ENCODE assay signal across 8 mouse cellular contexts in genomic region chr6:70215781-70216180, GRCm38 (mm10).
DNase-seq lines count a peak whose midpoint lies in the region; ATAC-seq and TF ChIP-seq lines count a peak whose summit lies in the region.
"Not testable (repeated sequence)": the region's sequence is repeated elsewhere in the genome, so short reads cannot be mapped to it uniquely, and the experiment has no call there.

No protein-coding gene starts in this region.

- not testable (repeated sequence) for H3K9me3 ChIP-seq in intestine, embryonic 16.5 days (ENCODE audit: control insufficient read depth, low read length); kidney, embryonic 15.5 days (replicated peaks); kidney, postnatal 0 days (replicated peaks; ENCODE audit: low read length); limb, embryonic 14.5 days (ENCODE audit: control insufficient read depth, low read length); stomach, embryonic 16.5 days (replicated peaks; ENCODE audit: control insufficient read depth, low read length)

- not testable (repeated sequence) for H3K27me3 ChIP-seq in intestine, embryonic 16.5 days (replicated peaks; ENCODE audit: control insufficient read depth, insufficient read depth, low read length); kidney, embryonic 15.5 days; kidney, postnatal 0 days (ENCODE audit: insufficient read depth, low read length); limb, embryonic 14.5 days (ENCODE audit: control insufficient read depth, insufficient read depth, low read length); stomach, embryonic 16.5 days (ENCODE audit: control insufficient read depth, insufficient read depth, low read length)

- ATAC-seq in intestine, embryonic 16.5 days = peak; percentile 70
- ATAC-seq in kidney, embryonic 15.5 days (replicated peaks; ENCODE audit: low FRiP score) = peak; percentile 94
- ATAC-seq in kidney, postnatal 0 days (replicated peaks; ENCODE audit: low FRiP score, low read depth) = peak; percentile 86
- peak; percentile 76; the same call in 1 of the 2 replicates for ATAC-seq in limb, embryonic 14.5 days (ENCODE audit: low FRiP score, low read depth)
- 0 out of 2 replicates have a peak, but pooled peaks have one; percentile 58 for ATAC-seq in stomach, embryonic 16.5 days (ENCODE audit: insufficient read depth, low FRiP score)

- DNase-seq in embryo, embryonic 10 days (ENCODE audit: low spot score) = peak; percentile 16
- DNase-seq in embryo, embryonic 11 days = peak; percentile 4
- DNase-seq in kidney, postnatal 0 days (ENCODE audit: low spot score) = peak; percentile 72
- peak; percentile 6 for DNase-seq in limb, embryonic 14.5 days (ENCODE audit: low spot score)
- peak; percentile 30 for DNase-seq in mesoderm, embryonic 11.5 days (ENCODE audit: low read depth, low spot score)

- H3K4me2 ChIP-seq in intestine, embryonic 16.5 days (ENCODE audit: low read depth, low read length); kidney, embryonic 15.5 days; kidney, postnatal 0 days (ENCODE audit: low read length); limb, embryonic 14.5 days (replicated peaks; ENCODE audit: low read depth, low read length, severe bottlenecking); stomach, embryonic 16.5 days (ENCODE audit: low read depth, low read length): not testable (repeated sequence)

- not testable (repeated sequence) for H3K4me1 ChIP-seq in intestine, embryonic 16.5 days (ENCODE audit: control insufficient read depth, insufficient read depth, low read length); kidney, embryonic 15.5 days; kidney, postnatal 0 days (replicated peaks; ENCODE audit: insufficient read depth, low read length); limb, embryonic 14.5 days (ENCODE audit: control insufficient read depth, insufficient read depth, low read length); stomach, embryonic 16.5 days (ENCODE audit: control insufficient read depth, insufficient read depth, low read length)

- H3K9ac ChIP-seq in intestine, embryonic 16.5 days (ENCODE audit: low read depth, low read length); kidney, embryonic 15.5 days; kidney, postnatal 0 days (ENCODE audit: low read depth, low read length); limb, embryonic 14.5 days (ENCODE audit: low read depth, low read length, severe bottlenecking); stomach, embryonic 16.5 days (ENCODE audit: low read length): not testable (repeated sequence)

- WGBS in intestine, embryonic 16.5 days = 47% methylated on average over 3 of the region's 3 CpGs
- 23% methylated on average over 3 of the region's 3 CpGs for WGBS in kidney, embryonic 15.5 days
- 15% methylated on average over 3 of the region's 3 CpGs for WGBS in kidney, postnatal 0 days
- WGBS in limb, embryonic 14.5 days = 20% methylated on average over 3 of the region's 3 CpGs
- WGBS in stomach, embryonic 16.5 days = 26% methylated on average over 3 of the region's 3 CpGs

- not testable (repeated sequence) for TF ChIP-seq CTCF in kidney, postnatal 0 days (IDR thresholded peaks at IDR 0.05; ENCODE audit: low read depth)

- H3K27ac ChIP-seq in intestine, embryonic 16.5 days (ENCODE audit: low read length); kidney, embryonic 15.5 days; kidney, postnatal 0 days; limb, embryonic 14.5 days (replicated peaks; ENCODE audit: low read depth, low read length); stomach, embryonic 16.5 days (ENCODE audit: low read length): not testable (repeated sequence)

- not testable (repeated sequence) for H3K4me3 ChIP-seq in intestine, embryonic 16.5 days (ENCODE audit: low read length); kidney, embryonic 15.5 days (replicated peaks); kidney, postnatal 0 days (replicated peaks; ENCODE audit: low read depth, low read length); limb, embryonic 14.5 days (replicated peaks; ENCODE audit: low read length); stomach, embryonic 16.5 days (replicated peaks; ENCODE audit: low read length)

- not testable (repeated sequence) for H3K36me3 ChIP-seq in intestine, embryonic 16.5 days (ENCODE audit: control insufficient read depth, insufficient read depth, low read length); kidney, embryonic 15.5 days; kidney, postnatal 0 days (ENCODE audit: insufficient read depth, low read length); limb, embryonic 14.5 days (ENCODE audit: control insufficient read depth, insufficient read depth, low read length); stomach, embryonic 16.5 days (ENCODE audit: control insufficient read depth, insufficient read depth, low read length)

- not testable (repeated sequence) for TF ChIP-seq POLR2A in limb, embryonic 14.5 days (IDR thresholded peaks at IDR 0.05; ENCODE audit: borderline replicate concordance, extremely low read depth, insufficient read depth, insufficient read length)

Comparison
In these comparisons a context has a peak if more than half of its experiments do, and no peak if none do; other contexts are left out.
1. DNase-seq: peak in every context shown above with its lines; median percentile 72 in kidney, postnatal 0 days; 30 in mesoderm, embryonic 11.5 days; 16 in embryo, embryonic 10 days; 6 in limb, embryonic 14.5 days; 4 in embryo, embryonic 11 days.